Mouse (Mus musculus) kidney, adult 2 months (tissue): Measurements from ENCODE around the gene Cbr4. TPM values are rescaled to one million over a fixed set of nuclear protein-coding genes. Genes with fewer than 3 reads are reported as not detected.

Experiments
- DNase-seq: peaks from one replicate; pipeline ENCODE4 v3.0.0; 2021
- H3K27ac ChIP-seq: fragments of 200-500 bp; 2 replicates; pipeline ENCODE4 v1.5.1; 2012; ENCODE audit warnings: low read depth, low read length, control low read depth, inconsistent platforms; ENCODE audit not compliant: insufficient read depth
- H3K27me3 ChIP-seq: fragments of 200-500 bp; replicated peaks from 2 replicates; pipeline ENCODE4 v1.6.1; 2012; ENCODE audit warnings: mild to moderate bottlenecking, moderate library complexity, low read length, inconsistent platforms; ENCODE audit not compliant: control insufficient read depth, insufficient read depth
- H3K36me3 ChIP-seq: fragments of 200-500 bp; 2 replicates; pipeline ENCODE4 v1.6.1; 2012; ENCODE audit warnings: mild to moderate bottlenecking, moderate library complexity, low read length, inconsistent platforms; ENCODE audit not compliant: control insufficient read depth, insufficient read depth
- H3K4me1 ChIP-seq: fragments of 200-500 bp; 2 replicates; pipeline ENCODE4 v1.6.1; 2011; ENCODE audit warnings: low read length; ENCODE audit not compliant: control insufficient read depth, insufficient read depth
- H3K4me3 ChIP-seq: fragments of 200-500 bp; 2 replicates; pipeline ENCODE4 v1.5.1; 2011; ENCODE audit warnings: mild to moderate bottlenecking, low read depth, low read length, control low read depth; ENCODE audit not compliant: insufficient read depth
- CTCF ChIP-seq: fragments of 200-500 bp; conservative IDR thresholded peaks from 2 replicates; pipeline ENCODE4 v1.5.1; 2011; ENCODE audit warnings: low read depth, mild to moderate bottlenecking, control low read depth, low read length, moderate library complexity, mixed read lengths; ENCODE audit not compliant: insufficient read depth, insufficient read length
- POLR2A ChIP-seq: fragments of 200-500 bp; IDR thresholded peaks from one replicate; pipeline ENCODE4 v1.6.1; 2011; ENCODE audit warnings: low read depth, low read length, control low read depth
- WGBS: fragments of 180-500 bp; shearing (Covaris S2); methylation state at CpG from one replicate; pipeline ENCODE4 v1.1.7; 2018; 5-methylcytosine and 5-hydroxymethylcytosine counted together
- polyA plus RNA-seq: library from polyadenylated mRNA; depleted of rRNA; stranded (reverse); fragments of >200 nt; gene quantifications from 2 replicates; pipeline ENCODE4 v1.2.3, GENCODE M21; 2012

Cbr4 gene
- polyA plus RNA-seq, 1 experiment, result 18.1 TPM

DNA sequence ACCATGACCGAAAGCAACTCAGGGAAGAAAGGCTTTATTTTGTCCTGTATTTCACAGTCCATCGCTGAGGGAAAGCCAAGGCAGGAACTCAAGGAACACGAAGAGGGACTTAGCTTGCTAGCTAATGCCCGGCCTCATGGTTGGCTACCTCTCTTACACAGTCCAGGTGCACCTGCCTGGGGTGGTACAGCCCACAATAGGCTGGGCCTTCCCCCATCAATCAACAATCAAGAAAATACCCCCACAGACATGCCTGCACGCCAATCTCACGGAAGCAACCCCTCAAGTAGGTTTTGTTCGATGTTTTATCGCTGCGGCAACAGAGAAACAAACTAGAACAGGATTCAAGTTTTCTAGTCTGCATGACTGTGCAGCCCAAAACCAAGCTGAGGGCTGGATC lies 11.4 kb upstream of the Cbr4 start:
- H3K4me1 ChIP-seq, result peaks cover 10% of the 10 kb centered on the region; the same call in 1 of the 2 replicates
- H3K27ac ChIP-seq, result peak overlapping the region; percentile 12; the same call in 1 of the 2 replicates
- no peaks in the 10 kb centered on the region for H3K36me3 ChIP-seq
- no peak for TF ChIP-seq POLR2A
- no peak for TF ChIP-seq CTCF
- no peak for DNase-seq
- 67% methylated on average over 9 of the region's 9 CpGs for WGBS
- H3K27me3 ChIP-seq, result no peaks in the 10 kb centered on the region
- H3K4me3 ChIP-seq, result no peak overlapping the region

GRCm38 (mm10) chr8:61478150-61478549 lies 9.4 kb upstream of the Cbr4 start:
- H3K27ac ChIP-seq, result no peak overlapping the region
- 86% methylated on average over 4 of the region's 4 CpGs for WGBS
- peak; percentile 4 for DNase-seq
- H3K36me3 ChIP-seq, result no peaks in the 10 kb centered on the region
- no peaks in the 10 kb centered on the region for H3K27me3 ChIP-seq
- TF ChIP-seq POLR2A, result no peak
- peak; percentile 19; the same call in 1 of the 2 replicates for TF ChIP-seq CTCF
- no peak overlapping the region for H3K4me3 ChIP-seq
- peaks cover 10% of the 10 kb centered on the region; the same call in 1 of the 2 replicates for H3K4me1 ChIP-seq

DNA sequence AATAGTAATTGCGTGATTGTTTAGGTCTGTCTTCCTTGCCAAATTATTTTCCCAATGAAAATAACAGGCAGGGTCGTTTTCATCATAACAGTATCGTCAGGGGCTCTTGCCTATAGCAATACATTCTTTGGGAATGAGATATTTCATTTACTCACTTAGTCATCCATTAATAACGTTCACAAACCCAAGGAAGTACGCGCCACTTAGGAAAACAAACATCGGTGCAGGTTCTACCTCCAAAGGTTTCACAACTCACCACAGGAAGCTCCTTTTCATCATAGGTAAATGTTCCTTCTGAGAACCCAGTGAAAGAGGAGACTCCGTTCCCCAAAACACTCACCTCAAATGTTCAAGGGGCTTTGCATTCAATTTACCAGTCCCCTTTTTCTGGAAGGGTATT lies 8.7 kb upstream of the Cbr4 start:
- TF ChIP-seq POLR2A (no peak), CTCF (no peak)
- H3K27ac ChIP-seq, result no peak overlapping the region
- DNase-seq, result no peak
- 67% methylated on average over 8 of the region's 8 CpGs for WGBS
- no peaks in the 10 kb centered on the region for H3K36me3 ChIP-seq
- H3K4me1 ChIP-seq, result peaks cover 10% of the 10 kb centered on the region; the same call in 1 of the 2 replicates
- no peak overlapping the region for H3K4me3 ChIP-seq
- no peaks in the 10 kb centered on the region for H3K27me3 ChIP-seq

GRCm38 (mm10) chr8:61479506-61480214 lies 7.9 kb upstream of the Cbr4 start:
- no peak overlapping the region for H3K4me3 ChIP-seq
- DNase-seq, result peak; percentile 82
- 52% methylated on average over 11 of the region's 11 CpGs for WGBS
- no peak for TF ChIP-seq POLR2A
- TF ChIP-seq CTCF, result peak; percentile 70
- no peaks in the 10 kb centered on the region for H3K27me3 ChIP-seq
- H3K4me1 ChIP-seq, result peaks cover 10% of the 10 kb centered on the region; the same call in 1 of the 2 replicates
- H3K36me3 ChIP-seq, result no peaks in the 10 kb centered on the region
- no peak overlapping the region for H3K27ac ChIP-seq

GRCm38 (mm10) chr8:61480260-61480967 lies 7.1 kb upstream of the Cbr4 start:
- no peak overlapping the region for H3K4me3 ChIP-seq
- TF ChIP-seq POLR2A (no peak), CTCF (no peak)
- H3K36me3 ChIP-seq, result no peaks in the 10 kb centered on the region
- no peak overlapping the region for H3K27ac ChIP-seq
- no peaks in the 10 kb centered on the region for H3K27me3 ChIP-seq
- no peak for DNase-seq
- H3K4me1 ChIP-seq, result peaks cover 5% of the 10 kb centered on the region; the same call in 1 of the 2 replicates
- WGBS, result 81% methylated on average over 14 of the region's 14 CpGs

DNA sequence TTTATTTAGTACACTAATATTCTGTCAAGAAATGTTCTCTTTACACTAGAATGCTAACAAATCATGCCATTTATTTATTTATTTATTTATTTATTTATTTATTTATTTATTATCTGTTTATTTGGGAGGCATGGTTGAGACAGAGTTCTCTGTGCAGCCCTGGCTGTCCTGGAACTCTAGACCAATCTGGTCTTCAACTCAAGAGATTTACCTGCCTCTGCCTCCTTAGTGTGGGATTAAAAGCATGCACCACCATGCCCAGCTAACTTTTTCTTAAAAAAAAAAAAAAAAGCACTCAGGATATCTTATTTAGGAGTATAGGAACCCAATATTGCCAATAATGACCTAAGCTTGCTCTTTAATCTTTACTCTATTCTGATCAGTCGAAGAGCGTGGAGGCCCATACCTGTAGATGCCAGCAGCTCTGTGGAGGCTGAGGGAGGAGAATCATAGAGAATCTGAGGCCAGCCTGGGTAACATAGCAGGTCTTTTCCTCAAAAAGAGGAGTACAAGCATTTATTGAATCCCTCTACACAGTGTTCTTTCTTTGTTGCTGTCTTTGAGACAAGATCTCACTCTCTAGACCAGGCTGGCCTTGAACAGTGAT lies 508 bp upstream of the Cbr4 start:
- Histone ChIP-seq H3K4me1 (no peaks in the 10 kb centered on the region; the same call in 1 of the 2 replicates), H3K36me3 (no peaks in the 10 kb centered on the region), H3K27ac (no peak overlapping the region), H3K4me3 (no peak overlapping the region), H3K27me3 (no peaks in the 10 kb centered on the region)
- TF ChIP-seq CTCF (no peak), POLR2A (no peak)
- DNase-seq, result no peak
- 99% methylated on average over 2 of the region's 2 CpGs for WGBS

- Histone ChIP-seq H3K27me3 (no peaks in the 10 kb centered on the region), H3K4me1 (no peaks in the 10 kb centered on the region; the same call in 1 of the 2 replicates), H3K36me3 (peaks cover 4% of the 10 kb centered on the region), H3K4me3 (no peak overlapping the region), H3K27ac (no peak overlapping the region)
- 90% methylated on average over 8 of the region's 8 CpGs for WGBS
- DNase-seq, result no peak
- TF ChIP-seq POLR2A (no peak), CTCF (no peak)
Observed at GRCm38 (mm10) chr8:61488631-61489030, 1.1 kb downstream of the Cbr4 start.
